Comparison of ENCODE assay signal across 25 mouse cellular contexts in genomic region chr1:135840675-135841395, GRCm38 (mm10). TPM values are rescaled to one million over a fixed set of nuclear protein-coding genes. Genes with fewer than 3 reads are reported as not detected.
A peak's percentile ranks its signal among the peaks of the same experiment; 100 is the strongest.
DNase-seq lines count a peak whose midpoint lies in the region; ATAC-seq lines count a peak whose summit lies in the region.
"Had no signal": no experiment of that assay in that cellular context is flagged by ENCODE, and none has a peak within 500 bp of the region (broad histone marks: within the 10 kb centered on the region; RNA-seq: fewer than 3 reads in every experiment).

No protein-coding gene starts in this region.

- H3K27me3 ChIP-seq in heart, embryonic 11.5 days (ENCODE audit: control insufficient read depth, insufficient read depth, low read length) = no peaks in the 10 kb centered on the region
- no peaks in the 10 kb centered on the region for H3K27me3 ChIP-seq in heart, embryonic 15.5 days
- H3K27me3 ChIP-seq in splenic B cell, adult 2 months (ENCODE audit: control insufficient read depth, insufficient read depth, low read length, poor library complexity, severe bottlenecking) = no peaks in the 10 kb centered on the region
- H3K27me3 ChIP-seq in intestine, embryonic 16.5 days (replicated peaks; ENCODE audit: control insufficient read depth, insufficient read depth, low read length) = no peaks in the 10 kb centered on the region
- H3K27me3 ChIP-seq: hindbrain, embryonic 15.5 days; midbrain, embryonic 15.5 days; Patski had no signal

- WGBS in heart, embryonic 11.5 days (ENCODE audit: insufficient replicate concordance) = 44% methylated on average over 15 of the region's 15 CpGs
- WGBS in heart, embryonic 15.5 days = 29% methylated on average over 15 of the region's 15 CpGs
- WGBS in intestine, embryonic 16.5 days = 68% methylated on average over 15 of the region's 15 CpGs

- ATAC-seq in heart, embryonic 11.5 days (replicated peaks; ENCODE audit: insufficient number of reproducible peaks, low FRiP score, low TSS enrichment) = no peak
- no peak for ATAC-seq in heart, embryonic 15.5 days (replicated peaks; ENCODE audit: insufficient number of reproducible peaks, insufficient read depth, low FRiP score, low read depth)
- no peak for ATAC-seq in megakaryocyte-erythroid progenitor cell, adult 5-6 weeks (replicated peaks; ENCODE audit: low FRiP score, low TSS enrichment, poor library complexity, severe bottlenecking)
- no peak for ATAC-seq in intestine, embryonic 16.5 days
- ATAC-seq: forebrain, embryonic 16.5 days; midbrain, embryonic 15.5 days; Patski had no signal

- peaks cover 66% of the 10 kb centered on the region for H3K4me1 ChIP-seq in heart, embryonic 11.5 days (ENCODE audit: control insufficient read depth, insufficient read depth, low read length)
- peaks cover 55% of the 10 kb centered on the region for H3K4me1 ChIP-seq in heart, embryonic 15.5 days (replicated peaks)
- no peaks in the 10 kb centered on the region for H3K4me1 ChIP-seq in intestine, embryonic 16.5 days (ENCODE audit: control insufficient read depth, insufficient read depth, low read length)
- H3K4me1 ChIP-seq: hindbrain, embryonic 15.5 days; midbrain, embryonic 15.5 days had no signal

- peak overlapping the region; percentile 77 for H3K4me2 ChIP-seq in heart, embryonic 11.5 days
- peak overlapping the region; percentile 58 for H3K4me2 ChIP-seq in heart, embryonic 15.5 days
- H3K4me2 ChIP-seq in intestine, embryonic 16.5 days (ENCODE audit: low read depth, low read length) = no peak overlapping the region
- H3K4me2 ChIP-seq: hindbrain, embryonic 15.5 days; lung, embryonic 14.5 days; midbrain, embryonic 15.5 days had no signal

- no peaks in the 10 kb centered on the region for H3K36me3 ChIP-seq in heart, embryonic 11.5 days (ENCODE audit: control insufficient read depth, insufficient read depth, low read length)
- H3K36me3 ChIP-seq in heart, embryonic 15.5 days = peaks cover 5% of the 10 kb centered on the region; the same call in 1 of the 2 replicates
- H3K36me3 ChIP-seq in splenic B cell, adult 2 months (ENCODE audit: control insufficient read depth, insufficient read depth, low read length, poor library complexity, severe bottlenecking) = no peaks in the 10 kb centered on the region
- H3K36me3 ChIP-seq in intestine, embryonic 16.5 days (ENCODE audit: control insufficient read depth, insufficient read depth, low read length) = no peaks in the 10 kb centered on the region
- H3K36me3 ChIP-seq: forebrain, embryonic 10.5 days; G1E; hindbrain, embryonic 15.5 days; midbrain, embryonic 15.5 days had no signal

- DNase-seq in heart, adult 11 months = no peak
- DNase-seq in right cerebral cortex, adult 18-20 months = peak; percentile 37
- no peak for DNase-seq in right cerebral cortex, postnatal 10 days (ENCODE audit: low spot score in 2 of 2)
- DNase-seq in splenic B cell, adult 2 months (ENCODE audit: low read depth, low spot score) = peak; percentile 13
- DNase-seq: adrenal gland, postnatal 36 days; cerebellum, adult 11-12 months; cerebellum, postnatal 10 days; gastrocnemius, postnatal 25 days; kidney, postnatal 36 days; lung, embryonic 14.5 days; thymus, adult 18-20 months; thymus, postnatal 4 days had no signal

- no peaks in the 10 kb centered on the region for H3K9me3 ChIP-seq in heart, embryonic 11.5 days (replicated peaks; ENCODE audit: control insufficient read depth, low read length)
- H3K9me3 ChIP-seq in heart, embryonic 15.5 days (replicated peaks) = no peaks in the 10 kb centered on the region
- H3K9me3 ChIP-seq in intestine, embryonic 16.5 days (ENCODE audit: control insufficient read depth, low read length) = no peaks in the 10 kb centered on the region
- H3K9me3 ChIP-seq: forebrain, embryonic 10.5 days; G1E; hindbrain, embryonic 15.5 days; midbrain, embryonic 15.5 days had no signal

- H3K9ac ChIP-seq in heart, embryonic 11.5 days (ENCODE audit: low read depth, low read length) = peak overlapping the region; percentile 54
- H3K9ac ChIP-seq in heart, embryonic 15.5 days = peak overlapping the region; percentile 54
- no peak overlapping the region for H3K9ac ChIP-seq in intestine, embryonic 16.5 days (ENCODE audit: low read depth, low read length)
- H3K9ac ChIP-seq: hindbrain, embryonic 15.5 days; liver, embryonic 14.5 days; lung, embryonic 14.5 days; midbrain, embryonic 15.5 days had no signal

- H3K27ac ChIP-seq in heart, embryonic 11.5 days (ENCODE audit: low read depth, low read length) = peak overlapping the region; percentile 66
- H3K27ac ChIP-seq in heart, embryonic 15.5 days = peak overlapping the region; percentile 90
- no peak overlapping the region for H3K27ac ChIP-seq in intestine, embryonic 16.5 days (ENCODE audit: low read length)
- H3K27ac ChIP-seq: forebrain, embryonic 10.5 days; hindbrain, embryonic 15.5 days; liver, embryonic 14.5 days; midbrain, embryonic 15.5 days had no signal

- H3K4me3 ChIP-seq in heart, embryonic 11.5 days (ENCODE audit: low read depth, low read length) = 0 out of 2 replicates have a peak overlapping the region, but pooled peaks have one; percentile 0
- peak overlapping the region; percentile 57 for H3K4me3 ChIP-seq in heart, embryonic 15.5 days
- no peak overlapping the region for H3K4me3 ChIP-seq in intestine, embryonic 16.5 days (ENCODE audit: low read length)
- H3K4me3 ChIP-seq: forebrain, embryonic 10.5 days; hindbrain, embryonic 15.5 days; midbrain, embryonic 15.5 days had no signal

RNA-seq across cellular contexts. Expression of gene Tnnt2, which starts 4.7 kb away (rescaled TPM):
- 3,916 and 3,947 TPM in 2 replicates for polyA plus RNA-seq in heart, embryonic 11.5 days (2014; fragmentation: Nextera tagmentation; extraction: Ambion mirVana)
- 7,410 and 9,283 TPM in 2 replicates for polyA plus RNA-seq in heart, embryonic 15.5 days (2015; fragmentation: Nextera tagmentation; extraction: Ambion mirVana)
- 1.4 TPM in 1 of 2 replicates, not detected in the other for total RNA-seq in megakaryocyte-erythroid progenitor cell, adult 5-6 weeks (2014; fragmentation: Nextera tagmentation)
- not detected in 2 replicates for total RNA-seq in megakaryocyte-erythroid progenitor cell, adult 5-6 weeks (2017)
- polyA plus RNA-seq in intestine, embryonic 16.5 days (2015; fragmentation: Nextera tagmentation; extraction: Ambion mirVana) = 23.5 and 26.7 TPM in 2 replicates
- total RNA-seq: hematopoietic stem cell, adult 5-6 weeks; megakaryocyte, adult 5-6 weeks had no signal
- polyA plus RNA-seq: G1E had no signal

RNA-seq across cellular contexts. Expression of gene Lad1, which starts 22.4 kb away (rescaled TPM):
- polyA plus RNA-seq in heart, embryonic 11.5 days (2014; fragmentation: Nextera tagmentation; extraction: Ambion mirVana) = 2.3 and 3.1 TPM in 2 replicates
- polyA plus RNA-seq in heart, embryonic 15.5 days (2015; fragmentation: Nextera tagmentation; extraction: Ambion mirVana) = 3.2 and 5.8 TPM in 2 replicates
- total RNA-seq in megakaryocyte-erythroid progenitor cell, adult 5-6 weeks (2014; fragmentation: Nextera tagmentation) = not detected in 2 replicates
- total RNA-seq in megakaryocyte-erythroid progenitor cell, adult 5-6 weeks (2017) = not detected in 2 replicates
- polyA plus RNA-seq in intestine, embryonic 16.5 days (2015; fragmentation: Nextera tagmentation; extraction: Ambion mirVana) = 260 and 283 TPM in 2 replicates
- total RNA-seq: adrenal gland, postnatal 36 days; gastrocnemius, postnatal 25 days; hematopoietic stem cell, adult 5-6 weeks; megakaryocyte, adult 5-6 weeks had no signal
- polyA plus RNA-seq: G1E had no signal

Comparison
In these comparisons a context has a peak if more than half of its experiments do, and no peak if none do; other contexts are left out.
1. DNase-seq: peak in right cerebral cortex, adult 18-20 months (single experiment) and splenic B cell, adult 2 months (single experiment); none in heart, adult 11 months (single experiment) and right cerebral cortex, postnatal 10 days (0 of 2).
2. RNA of gene Tnnt2, which starts 4.7 kb away (polyA plus RNA-seq): 7,410 to 9,283 TPM in heart, embryonic 15.5 days and 3,916 to 3,947 TPM in heart, embryonic 11.5 days; 23.5 to 26.7 TPM in intestine, embryonic 16.5 days; every median in the first group is over 100 times any median in the second.
3. RNA of gene Lad1, which starts 22.4 kb away (polyA plus RNA-seq): 260 to 283 TPM in intestine, embryonic 16.5 days; 3.2 to 5.8 TPM in heart, embryonic 15.5 days and 2.3 to 3.1 TPM in heart, embryonic 11.5 days; every median in the first group is over 10 times any median in the second.